In the genomic region with DNA sequence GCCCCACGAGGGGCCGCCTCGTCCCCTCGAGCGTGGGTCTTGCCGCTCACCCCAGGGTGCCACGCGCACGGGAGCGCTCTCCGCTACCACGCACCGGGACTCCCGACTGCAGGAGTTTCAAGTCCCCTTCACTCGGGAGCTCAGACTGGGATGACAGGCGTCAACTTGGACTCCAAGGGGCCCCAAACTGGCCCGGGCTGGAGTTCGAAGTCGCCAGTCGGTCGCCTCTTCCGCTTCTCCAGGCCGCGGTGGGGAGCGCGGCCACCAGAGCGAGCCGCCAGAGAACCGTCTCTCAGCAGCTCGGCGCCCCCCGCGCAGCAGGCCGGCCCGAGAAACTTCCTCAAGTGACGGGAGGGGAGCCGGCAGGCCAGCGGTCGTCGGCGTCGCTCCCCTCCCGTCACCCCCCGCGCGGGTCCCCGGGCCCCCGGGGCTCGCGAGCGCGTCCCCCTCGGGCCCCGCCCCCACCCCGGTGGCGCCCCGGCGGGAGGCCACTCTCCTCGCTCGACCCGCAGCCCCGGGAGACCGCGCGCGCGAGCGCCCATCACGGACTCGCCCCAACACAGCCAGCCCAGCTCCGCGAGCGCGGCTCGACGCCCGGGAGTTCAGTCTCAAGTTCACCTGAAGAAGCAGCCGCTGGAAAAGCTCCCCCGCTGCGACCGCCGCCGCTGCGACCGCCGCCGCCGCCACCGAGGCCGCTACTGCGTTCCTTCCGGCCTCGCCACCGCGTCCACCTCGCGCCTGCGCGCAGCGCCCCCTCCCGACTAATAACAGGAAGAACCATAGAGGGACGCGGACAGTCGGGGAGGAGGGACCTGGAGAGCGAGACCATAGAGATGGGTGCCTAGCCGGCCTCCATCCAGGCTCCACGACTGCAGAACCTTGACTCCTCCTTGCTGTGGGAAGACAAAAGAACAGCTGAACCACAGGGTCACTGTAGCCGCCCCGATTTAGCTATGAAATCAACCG, we compare ENCODE assay signal across 7 mouse cellular contexts. TPM values are rescaled to one million over a fixed set of nuclear protein-coding genes. Genes with fewer than 3 reads are reported as not detected.
A peak's percentile ranks its signal among the peaks of the same experiment; 100 is the strongest.
DNase-seq lines count a peak whose midpoint lies in the region; ATAC-seq lines count a peak whose summit lies in the region.

A gene (minus strand): TSS at position 714 of the 966 bp plus-strand sequence.

- H3K4me3 ChIP-seq in embryonic facial prominence, embryonic 11.5 days (ENCODE audit: low read depth, low read length): peak within 1 kb of the TSS; percentile 75
- H3K4me3 ChIP-seq in limb, embryonic 10.5 days: peak within 1 kb of the TSS; percentile 95
- peak within 1 kb of the TSS; percentile 83 for H3K4me3 ChIP-seq in midbrain, embryonic 13.5 days (replicated peaks)

- peak within 1 kb of the TSS; percentile 72 for H3K4me2 ChIP-seq in embryonic facial prominence, embryonic 11.5 days (ENCODE audit: low read depth, low read length)
- peak within 1 kb of the TSS; percentile 94 for H3K4me2 ChIP-seq in midbrain, embryonic 13.5 days (replicated peaks)

- H3K27me3 ChIP-seq in embryonic facial prominence, embryonic 11.5 days (ENCODE audit: control insufficient read depth, insufficient read depth, low read length): no peaks in the 10 kb centered on the region
- H3K27me3 ChIP-seq in limb, embryonic 10.5 days (ENCODE audit: low read depth, poor library complexity, severe bottlenecking): no peaks in the 10 kb centered on the region
- no peaks in the 10 kb centered on the region for H3K27me3 ChIP-seq in midbrain, embryonic 13.5 days

- WGBS in embryonic facial prominence, embryonic 11.5 days: under 1% methylated on average over 99 of the region's 110 CpGs
- WGBS in limb, embryonic 10.5 days: 2% methylated on average over 93 of the region's 110 CpGs
- WGBS in midbrain, embryonic 13.5 days: 2% methylated on average over 106 of the region's 110 CpGs

- H3K9ac ChIP-seq in embryonic facial prominence, embryonic 11.5 days (replicated peaks; ENCODE audit: low read length): peak within 1 kb of the TSS; percentile 73
- peak within 1 kb of the TSS; percentile 84 for H3K9ac ChIP-seq in midbrain, embryonic 13.5 days (replicated peaks)

- ATAC-seq in embryonic facial prominence, embryonic 11.5 days (replicated peaks; ENCODE audit: insufficient number of reproducible peaks, low FRiP score, low TSS enrichment, low read depth): peak; percentile 90
- peak; percentile 97 for ATAC-seq in granulocyte monocyte progenitor cell, adult 5-6 weeks (replicated peaks; ENCODE audit: poor library complexity, severe bottlenecking)
- peak; percentile 95 for ATAC-seq in midbrain, embryonic 13.5 days

- no peaks in the 10 kb centered on the region for H3K4me1 ChIP-seq in embryonic facial prominence, embryonic 11.5 days (ENCODE audit: control insufficient read depth, insufficient read depth, low read length)
- peaks cover 10% of the 10 kb centered on the region for H3K4me1 ChIP-seq in limb, embryonic 10.5 days
- H3K4me1 ChIP-seq in midbrain, embryonic 13.5 days (replicated peaks): peaks cover 13% of the 10 kb centered on the region

- peak within 1 kb of the TSS; percentile 75 for H3K27ac ChIP-seq in embryonic facial prominence, embryonic 11.5 days (replicated peaks; ENCODE audit: low read depth, low read length)
- peak within 1 kb of the TSS; percentile 97 for H3K27ac ChIP-seq in limb, embryonic 10.5 days
- H3K27ac ChIP-seq in midbrain, embryonic 13.5 days: peak within 1 kb of the TSS; percentile 91

- no peaks in the 10 kb centered on the region for H3K9me3 ChIP-seq in embryonic facial prominence, embryonic 11.5 days (replicated peaks; ENCODE audit: control insufficient read depth, low read length)
- H3K9me3 ChIP-seq in limb, embryonic 10.5 days (replicated peaks): no peaks in the 10 kb centered on the region
- no peaks in the 10 kb centered on the region for H3K9me3 ChIP-seq in midbrain, embryonic 13.5 days

- no peaks in the 10 kb centered on the region for H3K36me3 ChIP-seq in embryonic facial prominence, embryonic 11.5 days (replicated peaks; ENCODE audit: control insufficient read depth, insufficient read depth, low read depth, low read length)
- peaks cover 19% of the 10 kb centered on the region for H3K36me3 ChIP-seq in limb, embryonic 10.5 days
- no peaks in the 10 kb centered on the region for H3K36me3 ChIP-seq in midbrain, embryonic 13.5 days

- peak; percentile 98 for DNase-seq in adrenal gland, postnatal 14 days
- peak; percentile 93 for DNase-seq in embryonic facial prominence, embryonic 11.5 days (ENCODE audit: low spot score)
- peak; percentile 93 for DNase-seq in kidney, adult 11 months
- peak; percentile 96 for DNase-seq in limb, embryonic 10.5 days (ENCODE audit: low spot score)
- peak; percentile 88 for DNase-seq in spleen, adult 12 weeks (ENCODE audit: low spot score)

RNA-seq across cellular contexts. Expression of the gene that starts here (rescaled TPM):
- 39.5 and 44.5 TPM in 2 replicates for total RNA-seq in adrenal gland, postnatal 14 days (2021)
- 34.4 and 35.6 TPM in 2 replicates for polyA plus RNA-seq in embryonic facial prominence, embryonic 11.5 days (2014; fragmentation: Nextera tagmentation; extraction: Ambion mirVana)
- total RNA-seq in granulocyte monocyte progenitor cell, adult 5-6 weeks (2014; fragmentation: Nextera tagmentation): 41.1 and 42.5 TPM in 2 replicates
- 33.1 and 37.3 TPM in 2 replicates for total RNA-seq in granulocyte monocyte progenitor cell, adult 5-6 weeks (2017)
- 48.1 and 51.5 TPM in 2 replicates for polyA plus RNA-seq in limb, embryonic 10.5 days (2016; fragmentation: Nextera tagmentation; extraction: Ambion mirVana)
- 34.9 and 36.9 TPM in 2 replicates for polyA plus RNA-seq in midbrain, embryonic 13.5 days (2015; fragmentation: Nextera tagmentation; extraction: Ambion mirVana)

Comparison
In these comparisons a context has a peak if more than half of its experiments do, and no peak if none do; other contexts are left out.
1. Peak in every context shown above with its lines: DNase-seq, ATAC-seq, H3K4me3 ChIP-seq and H3K27ac ChIP-seq.